Comparison of ENCODE assay signal across 17 mouse cellular contexts in the genomic region with DNA sequence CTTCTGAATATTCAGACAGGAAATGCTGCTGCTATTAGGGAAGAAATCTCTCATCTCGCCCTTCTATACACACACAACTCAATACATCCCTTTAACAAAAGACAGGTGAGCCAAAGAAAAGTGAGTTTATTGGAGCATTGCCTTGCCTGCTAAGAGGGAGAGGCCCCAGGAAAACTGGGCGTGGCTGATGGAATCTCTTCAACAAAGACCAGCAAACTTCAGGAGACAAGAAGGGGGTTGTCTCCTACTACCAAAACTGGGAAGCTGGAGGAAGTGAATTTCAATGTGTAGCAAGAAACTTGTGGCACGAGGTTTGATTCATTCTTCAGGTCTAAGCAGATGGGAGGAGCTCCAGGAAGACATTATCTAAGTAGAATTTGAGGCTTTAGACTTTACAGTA.
A peak's percentile ranks its signal among the peaks of the same experiment; 100 is the strongest.
DNase-seq lines count a peak whose midpoint lies in the region; TF ChIP-seq lines count a peak whose summit lies in the region.
"Had no signal": no experiment of that assay in that cellular context is flagged by ENCODE, and none has a peak within 500 bp of the region (broad histone marks: within the 10 kb centered on the region; RNA-seq: fewer than 3 reads in every experiment).

No protein-coding gene starts in this region.

- 51% methylated on average over 3 of the region's 3 CpGs for WGBS in thymus, adult 2 months

- TF ChIP-seq CTCF in testis, adult 2 months (IDR thresholded peaks at IDR 0.05; ENCODE audit: control insufficient read depth, insufficient read depth, insufficient replicate concordance, low read depth, low read length), result no peak
- no peak for TF ChIP-seq CTCF in thymus, adult 2 months (IDR thresholded peaks at IDR 0.05; ENCODE audit: borderline replicate concordance, control insufficient read depth, extremely low read depth, insufficient read depth, low read length, poor library complexity)

- no peaks in the 10 kb centered on the region for H3K4me1 ChIP-seq in testis, adult 2 months (ENCODE audit: control insufficient read depth, insufficient read depth, low read length)
- H3K4me1 ChIP-seq in ES-E14 (ENCODE audit: control insufficient read depth in 2 of 2, insufficient read depth in 2 of 2, low read length in 2 of 2, poor library complexity in 1 of 2), result peaks cover 0 to 3% of the 10 kb centered on the region in 2 experiments; a peak in 1 of 4 replicates
- H3K4me1 ChIP-seq in thymus, adult 2 months (replicated peaks; ENCODE audit: control insufficient read depth, insufficient read depth, low read length), result no peaks in the 10 kb centered on the region
- H3K4me1 ChIP-seq: embryonic facial prominence, embryonic 12.5 days; forebrain, embryonic 13.5 days had no signal

- no peaks in the 10 kb centered on the region for H3K36me3 ChIP-seq in testis, adult 2 months (ENCODE audit: control insufficient read depth, insufficient read depth, low read length)
- no peaks in the 10 kb centered on the region for H3K36me3 ChIP-seq in ES-E14 (ENCODE audit: control insufficient read depth, insufficient read depth, low read length, poor library complexity, severe bottlenecking)
- no peaks in the 10 kb centered on the region for H3K36me3 ChIP-seq in thymus, adult 2 months (ENCODE audit: control insufficient read depth, insufficient read depth, low read length)
- H3K36me3 ChIP-seq: embryonic facial prominence, embryonic 10.5 days; embryonic facial prominence, embryonic 12.5 days had no signal

- H3K9ac ChIP-seq in ES-E14 (ENCODE audit: insufficient read depth, low read depth, low read length, poor library complexity, severe bottlenecking), result no peak overlapping the region
- H3K9ac ChIP-seq: embryonic facial prominence, embryonic 12.5 days; forebrain, embryonic 13.5 days had no signal

- in situ Hi-C loops in ES-E14 (cut with MboI; ENCODE audit: low sequenced_read_pairs in 2 of 2, unreplicated experiment in 2 of 2), result no loop called here

- no peak for TF ChIP-seq POLR2A in testis, adult 2 months (IDR thresholded peaks at IDR 0.05; ENCODE audit: control insufficient read depth, low read depth, low read length)
- TF ChIP-seq POLR2A in thymus, adult 2 months (IDR thresholded peaks at IDR 0.05; ENCODE audit: control insufficient read depth, extremely low read depth, insufficient read depth, low read length, poor library complexity), result no peak

- H3K27ac ChIP-seq in testis, adult 2 months (ENCODE audit: control insufficient read depth, insufficient read depth, low read depth, low read length), result no peak overlapping the region
- no peak overlapping the region for H3K27ac ChIP-seq in ES-E14 (ENCODE audit: insufficient read depth, low read depth, low read length, poor library complexity, severe bottlenecking)
- no peak overlapping the region for H3K27ac ChIP-seq in thymus, adult 2 months (ENCODE audit: control insufficient read depth, insufficient read depth, low read length)
- H3K27ac ChIP-seq: embryonic facial prominence, embryonic 10.5 days; embryonic facial prominence, embryonic 12.5 days; forebrain, embryonic 13.5 days had no signal

- H3K4me3 ChIP-seq in testis, adult 2 months (ENCODE audit: control insufficient read depth, low read depth, low read length), result peak overlapping the region; percentile 19; the same call in 1 of the 2 replicates
- no peak overlapping the region for H3K4me3 ChIP-seq in ES-E14 (ENCODE audit: insufficient read depth in 1 of 2, low read depth in 1 of 2, low read length in 2 of 2, poor library complexity in 1 of 2, severe bottlenecking in 1 of 2)
- no peak overlapping the region for H3K4me3 ChIP-seq in thymus, adult 2 months (ENCODE audit: control insufficient read depth, insufficient read depth, low read length)
- H3K4me3 ChIP-seq: embryonic facial prominence, embryonic 10.5 days; embryonic facial prominence, embryonic 12.5 days; forebrain, embryonic 13.5 days had no signal

- DNase-seq in testis, postnatal 10 days (ENCODE audit: low spot score), result no peak
- DNase-seq in ES-E14 (ENCODE audit: low read depth, low spot score), result peak; percentile 13
- peak; percentile 44 for DNase-seq in ZHBTc4 (ENCODE audit: low read depth, low spot score)
- no peak for DNase-seq in thymus, adult 2 months
- DNase-seq in adrenal gland, postnatal 10 days, result no peak
- DNase-seq: adrenal gland, adult 2 months; adrenal gland, postnatal 14 days; adrenal gland, postnatal 36 days; cerebellum, adult 11-12 months; cerebellum, adult 2 months; cerebellum, adult 9-10 months; cerebellum, postnatal 10 days; cerebellum, postnatal 25 days had no signal

- no peaks in the 10 kb centered on the region for H3K27me3 ChIP-seq in testis, adult 2 months (ENCODE audit: control insufficient read depth, insufficient read depth, low read length)
- H3K27me3 ChIP-seq in thymus, adult 2 months (ENCODE audit: control insufficient read depth, insufficient read depth, low read length), result no peaks in the 10 kb centered on the region
- H3K27me3 ChIP-seq: embryonic facial prominence, embryonic 12.5 days; forebrain, embryonic 13.5 days had no signal

- H3K9me3 ChIP-seq in ES-E14 (ENCODE audit: control insufficient read depth, insufficient read depth, low read depth, low read length), result no peaks in the 10 kb centered on the region
- H3K9me3 ChIP-seq: embryonic facial prominence, embryonic 10.5 days; embryonic facial prominence, embryonic 12.5 days; forebrain, embryonic 13.5 days had no signal

TF ChIP-seq in ES-E14, 5 proteins besides CTCF, POLR2A, EP300 and RAD21:
- TF ChIP-seq MAFK (IDR thresholded peaks at IDR 0.05; ENCODE audit: insufficient read depth, low read depth, low read length) (no peak), CHD2 (IDR thresholded peaks at IDR 0.05; ENCODE audit: low read depth, low read length) (no peak), HCFC1 (IDR thresholded peaks at IDR 0.05; ENCODE audit: borderline replicate concordance, insufficient read depth, low read length) (no peak)

Comparison
In these comparisons a context has a peak if more than half of its experiments do, and no peak if none do; other contexts are left out.
1. DNase-seq: peak in ES-E14 (single experiment) and ZHBTc4 (single experiment); none in testis, postnatal 10 days (single experiment), thymus, adult 2 months (single experiment) and adrenal gland, postnatal 10 days (single experiment).